Mouse (Mus musculus): ENCODE measurements around the gene Ip6k1. TPM values are rescaled to one million over a fixed set of nuclear protein-coding genes. Genes with fewer than 3 reads are reported as not detected.
"Not testable (repeated sequence)": the region's sequence is repeated elsewhere in the genome, so short reads cannot be mapped to it uniquely, and the experiment has no call there.

The Ip6k1 gene
- total RNA-seq, 4 experiments from 2014 or later = 138 to 184 (median 167) TPM

- DNase-seq = peak; percentile 40
Measured at GRCm38 (mm10) chr9:107982681-107983346, 19.5 kb upstream of the Ip6k1 start, which contains the start of gene Gm20661. Gm20661 (plus strand) TSS chr9:107983058.

- DNase-seq = peak; percentile 75
Measured at GRCm38 (mm10) chr9:107983421-107983890, 18.8 kb upstream of the Ip6k1 start.

GRCm38 (mm10) chr9:107984052-107984753, 18.1 kb upstream of the Ip6k1 start:
- no peak for DNase-seq

DNA sequence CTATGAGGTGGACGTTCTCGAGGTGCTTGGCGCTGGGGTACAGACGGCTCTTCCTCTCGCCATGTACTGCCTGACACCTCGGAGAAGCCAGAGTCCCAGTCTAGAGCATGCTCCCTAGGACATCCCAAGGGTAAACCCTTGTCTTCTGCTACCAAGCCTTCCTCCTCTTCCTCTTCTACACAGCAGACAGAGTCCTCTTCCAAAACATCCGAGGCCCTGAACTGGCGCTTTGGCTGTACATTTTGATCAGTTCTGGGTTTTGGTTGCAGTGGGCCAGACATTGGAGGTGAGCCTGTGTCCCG, 17.6 kb upstream of the Ip6k1 start:
- DNase-seq = no peak

DNA sequence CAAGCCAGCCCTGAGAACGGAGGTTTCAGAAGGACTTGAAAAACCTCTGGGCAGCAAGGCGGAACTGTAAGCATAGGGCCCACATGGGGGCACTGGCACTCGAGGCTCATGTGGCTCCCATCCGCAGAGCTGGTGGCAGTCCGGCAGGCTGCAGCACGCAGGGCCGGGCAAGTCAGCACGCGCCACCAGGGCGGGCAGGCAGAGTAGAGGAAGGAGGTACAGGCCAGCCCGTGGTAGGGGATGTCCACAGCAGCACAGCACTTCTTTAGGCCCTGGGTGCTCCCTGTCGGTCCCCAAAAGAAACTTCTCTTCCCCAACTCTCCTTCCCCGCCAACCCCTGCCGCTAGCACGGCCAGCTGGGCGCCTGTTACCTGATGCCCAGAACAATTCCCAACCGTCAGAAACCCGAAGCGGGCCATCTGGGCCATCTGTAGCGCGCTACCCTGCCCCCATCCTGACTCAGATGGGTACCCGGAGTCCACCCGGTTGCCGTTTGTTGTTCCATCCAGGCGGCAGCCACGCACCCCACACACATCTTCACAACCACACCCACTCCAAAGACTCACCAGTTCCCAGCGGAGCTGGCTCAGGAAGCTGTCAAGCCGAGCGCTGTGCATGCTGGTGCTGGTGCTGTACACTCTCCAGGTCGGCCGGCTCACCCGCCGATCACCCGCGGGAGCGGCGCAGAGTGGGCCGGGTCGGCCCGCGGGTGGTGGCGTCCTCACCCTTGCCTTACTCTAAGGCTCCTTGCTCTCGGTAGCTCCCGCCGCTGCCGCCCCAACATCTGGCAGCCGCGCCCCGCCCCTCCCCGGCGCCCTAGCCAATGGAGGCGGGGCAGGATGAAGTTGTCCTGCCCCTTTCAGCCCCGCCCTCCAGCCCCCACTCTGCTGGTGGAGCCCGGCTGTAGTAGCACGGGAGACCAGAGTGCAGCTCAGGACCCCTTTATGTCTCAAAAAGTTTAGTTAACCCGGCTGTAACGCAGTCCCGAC, 16.9 kb upstream of the Ip6k1 start, which contains the start of gene Inka1:
Gene Inka1 (minus strand): TSS at position 749 of the 989 bp plus-strand sequence.
- peak; percentile 81 for DNase-seq

DNA sequence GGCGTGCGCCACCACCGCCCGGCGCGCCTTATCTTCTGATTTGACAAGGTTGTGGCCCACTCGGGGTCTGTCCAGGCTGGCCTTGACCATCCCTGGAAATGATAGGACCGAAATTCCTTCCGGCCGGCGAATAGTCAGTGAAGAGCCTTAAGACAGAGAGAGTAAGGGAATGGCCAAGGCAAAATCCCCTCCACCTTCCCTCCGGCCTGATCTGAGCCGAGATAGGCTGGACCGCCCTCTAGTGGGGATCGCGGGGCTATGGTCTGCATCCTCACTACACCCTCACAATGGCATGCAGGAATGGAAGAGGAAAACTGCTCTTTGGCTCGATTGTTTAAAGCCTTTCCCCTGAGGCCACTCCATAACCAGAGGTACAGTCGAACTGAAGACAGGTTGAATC, 15.9 kb upstream of the Ip6k1 start:
- peak; percentile 76 for DNase-seq

- DNase-seq = no peak
Measured at GRCm38 (mm10) chr9:107987950-107988349, 14.4 kb upstream of the Ip6k1 start.

DNA sequence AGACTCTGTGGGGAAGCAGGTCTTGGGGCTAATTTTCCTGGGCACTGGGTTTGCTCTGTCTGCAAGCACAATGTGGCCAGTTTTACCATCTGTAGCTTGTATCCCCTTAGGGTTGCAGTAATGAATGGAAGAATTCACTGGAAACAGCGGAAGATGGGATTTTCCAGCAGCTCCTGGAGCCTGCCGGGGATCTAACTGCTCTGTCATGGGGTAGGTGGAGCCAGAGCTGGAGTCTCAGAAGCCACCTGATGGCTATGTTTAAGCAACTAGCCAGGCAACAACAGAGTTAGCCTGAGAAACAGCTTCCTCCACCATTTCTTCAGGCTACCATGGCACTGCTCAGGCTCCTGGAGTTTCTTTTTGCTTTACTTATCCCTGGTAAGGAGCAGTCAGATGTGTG, 10.1 kb upstream of the Ip6k1 start, which contains the start of gene Cdhr4:
Gene Cdhr4 (plus strand): TSS at position 301 of the 400 bp plus-strand sequence.
- DNase-seq = no peak

DNA sequence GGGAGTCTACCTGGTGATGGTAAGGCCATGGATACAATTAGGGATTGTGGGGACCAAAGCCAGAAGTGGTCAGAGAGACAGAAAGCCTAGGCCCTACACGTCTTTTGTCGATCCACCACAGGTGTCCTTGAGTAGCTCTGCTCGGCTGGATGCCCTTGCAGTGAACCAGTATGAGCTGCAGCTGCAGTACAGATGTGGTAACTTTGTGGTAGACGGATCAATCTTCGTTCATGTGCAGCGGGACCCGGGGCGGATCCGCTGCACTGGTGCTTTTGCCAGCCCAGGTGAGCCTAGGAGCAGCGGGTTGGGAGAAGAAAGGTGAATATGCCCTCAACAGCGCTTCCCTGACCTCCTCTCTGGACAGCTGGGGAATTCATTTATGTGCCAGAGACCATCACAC, 9.3 kb upstream of the Ip6k1 start:
- no peak for DNase-seq

DNA sequence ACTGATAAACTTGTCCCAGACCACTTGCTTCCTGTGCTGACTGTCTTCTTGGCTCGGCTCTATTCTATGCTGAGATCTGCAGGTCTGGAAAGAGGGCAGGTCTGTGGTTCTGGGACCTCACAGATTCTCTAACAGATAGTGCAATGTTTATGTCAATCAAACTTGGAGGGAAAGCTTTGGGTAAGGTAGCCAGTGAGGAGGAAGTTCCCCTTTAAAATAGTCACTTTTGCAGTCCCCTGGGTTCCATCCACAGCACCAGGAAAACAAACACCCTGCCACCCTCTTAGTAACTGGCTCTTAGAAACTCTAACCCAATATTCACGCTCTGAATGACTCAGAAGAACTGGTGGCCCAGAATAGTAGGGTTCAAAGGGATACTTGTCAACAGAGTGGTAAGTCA, 7.8 kb upstream of the Ip6k1 start:
- DNase-seq = no peak

- no peak for DNase-seq
Measured at GRCm38 (mm10) chr9:107995513-107995912, 6.8 kb upstream of the Ip6k1 start.

GRCm38 (mm10) chr9:107996049-107996448, 6.3 kb upstream of the Ip6k1 start, which contains the start of gene Gm20662:
Gm20662 (plus strand) TSS chr9:107996349.
- no peak for DNase-seq

GRCm38 (mm10) chr9:108002778-108003530, 653 bp downstream of the Ip6k1 start:
- no peak for DNase-seq

GRCm38 (mm10) chr9:108003531-108003890, 1.2 kb downstream of the Ip6k1 start:
- DNase-seq = no peak

- no peak for DNase-seq
Measured at GRCm38 (mm10) chr9:108008041-108008440, 5.7 kb downstream of the Ip6k1 start.

DNA sequence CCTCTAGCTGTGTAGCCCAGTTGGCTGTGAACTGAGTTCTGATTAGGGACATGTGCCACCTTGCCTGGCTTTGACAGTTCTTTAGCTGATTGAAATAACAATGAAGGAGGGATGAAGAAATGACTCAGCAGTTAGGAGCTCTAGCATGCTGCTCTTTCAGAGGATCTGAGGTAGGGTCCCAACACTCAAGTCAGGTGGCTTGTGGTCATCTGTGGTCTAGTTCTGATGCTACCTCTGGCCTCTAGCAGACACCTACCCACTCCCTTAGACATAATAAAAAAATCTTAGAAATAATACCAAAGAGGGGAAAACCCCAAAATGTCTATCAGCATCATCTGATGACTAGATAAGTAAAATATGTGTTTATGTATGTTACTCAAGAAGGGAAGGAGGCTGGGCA, 8.1 kb downstream of the Ip6k1 start:
- no peak for DNase-seq

DNA sequence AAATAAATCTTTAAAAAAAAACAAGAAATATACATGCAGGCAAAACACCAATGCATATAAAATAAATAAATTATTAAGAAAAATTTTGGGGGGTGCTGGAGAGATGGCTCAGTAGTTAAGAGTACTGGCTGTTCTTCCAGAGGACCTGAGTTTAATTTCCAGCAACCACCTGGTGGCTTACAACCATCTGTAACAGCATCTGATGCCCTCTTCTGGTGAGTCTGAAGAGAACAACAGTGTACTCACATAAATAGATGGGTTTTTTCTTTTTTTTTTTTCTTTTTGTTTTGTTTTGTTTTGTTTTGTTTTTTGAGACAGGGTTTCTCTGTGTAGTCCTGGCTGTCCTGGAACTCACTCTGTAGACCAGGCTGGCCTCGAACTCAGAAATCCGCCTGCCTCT, 11.3 kb downstream of the Ip6k1 start:
- DNase-seq = not testable (repeated sequence)

DNA sequence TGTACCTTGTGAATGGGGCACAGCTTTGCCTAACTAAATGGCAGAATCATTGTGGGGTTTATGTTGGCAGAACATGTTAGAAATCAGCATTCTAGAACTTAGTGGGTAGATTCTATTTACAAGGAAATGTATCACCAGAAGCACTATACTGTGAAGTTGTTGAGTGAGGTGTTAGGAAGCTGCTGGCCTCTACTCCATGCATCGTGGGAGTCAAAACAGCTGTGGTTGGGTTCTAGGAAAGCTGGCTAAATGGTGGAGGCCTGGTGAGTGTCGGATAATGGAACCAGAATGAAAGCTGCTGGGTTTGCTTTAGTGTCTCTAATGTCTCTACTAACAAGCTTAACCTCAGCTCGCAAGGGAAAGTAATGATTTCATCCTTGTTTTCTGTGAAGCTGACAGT, 14.8 kb downstream of the Ip6k1 start:
- DNase-seq = no peak

DNA sequence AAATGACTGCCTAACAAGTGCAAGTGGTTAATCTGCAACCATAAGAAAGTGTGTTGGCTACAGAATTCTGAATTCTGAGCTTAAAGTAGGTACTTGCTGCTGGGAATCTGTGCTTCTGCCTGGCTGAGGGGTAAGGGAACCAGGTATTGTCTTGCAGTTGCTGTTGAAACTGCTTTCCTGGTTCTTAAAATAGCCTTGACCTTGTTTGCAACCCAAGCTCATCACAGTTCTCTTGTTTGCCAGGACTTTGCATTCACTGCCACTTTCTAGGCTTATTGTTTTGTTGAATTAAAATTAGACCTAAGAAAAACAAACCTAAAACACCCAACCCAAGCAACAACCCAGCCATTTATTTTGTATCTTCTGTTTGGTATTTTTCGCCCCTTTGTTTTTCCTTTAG, 18.4 kb downstream of the Ip6k1 start:
- no peak for DNase-seq

DNA sequence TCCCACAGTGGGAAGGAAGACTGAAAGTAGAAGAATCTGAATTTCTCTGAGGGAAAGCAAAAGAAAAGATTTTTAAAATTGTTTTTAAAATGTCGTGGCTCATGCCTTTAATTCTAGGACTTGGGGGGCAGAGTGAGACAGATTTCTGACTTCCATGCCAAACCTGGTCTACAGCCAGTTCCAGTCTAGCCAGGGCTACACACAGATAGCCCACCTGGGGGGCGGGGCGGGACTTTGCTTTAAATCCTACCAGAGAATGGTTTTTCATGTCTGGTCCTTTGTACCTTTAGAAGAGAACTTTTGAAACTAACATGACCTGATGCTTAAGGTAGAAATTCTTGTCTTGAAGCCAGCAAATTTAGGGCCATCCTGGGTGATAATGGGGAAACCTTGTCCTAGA, 20.9 kb downstream of the Ip6k1 start:
- no peak for DNase-seq

- DNase-seq = no peak
Measured at GRCm38 (mm10) chr9:108026584-108026983, 24.3 kb downstream of the Ip6k1 start.

GRCm38 (mm10) chr9:108027867-108028266, 25.6 kb downstream of the Ip6k1 start:
- DNase-seq = no peak

Data from adrenal gland, adult 8-10 months (tissue).